Mouse (Mus musculus): Measurements from ENCODE around the gene Sh3bgrl2. TPM values are rescaled to one million over a fixed set of nuclear protein-coding genes. Genes with fewer than 3 reads are reported as not detected.

Gene Sh3bgrl2
- total RNA-seq, 1 experiment = 13.3 TPM

DNA sequence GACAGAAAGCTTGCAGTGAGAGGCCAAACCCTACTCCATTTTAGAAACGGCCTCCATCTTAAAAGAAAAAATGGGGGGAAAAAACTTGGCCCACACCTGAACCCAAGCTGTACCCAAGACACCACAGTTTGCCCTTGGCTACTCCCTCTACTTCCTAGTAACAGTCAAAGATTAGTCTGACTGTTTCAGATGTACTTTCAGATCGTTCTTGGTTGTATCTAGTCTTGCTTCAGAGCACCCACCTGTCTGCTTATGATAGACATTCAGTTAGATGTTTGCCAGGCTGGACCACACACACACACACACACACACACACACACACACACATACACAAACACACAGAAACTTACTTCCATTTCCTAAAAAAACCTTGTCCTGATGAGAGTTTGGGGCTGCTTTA is 111.0 kb downstream of the Sh3bgrl2 start:
- no peaks in the 10 kb centered on the region for H3K4me1 ChIP-seq (ENCODE audit: control insufficient read depth in 2 of 2, insufficient read depth in 2 of 2, low read length in 2 of 2, poor library complexity in 1 of 2)
- H3K36me3 ChIP-seq (ENCODE audit: control insufficient read depth, insufficient read depth, low read length, poor library complexity, severe bottlenecking) = no peaks in the 10 kb centered on the region
- in situ Hi-C loops (cut with MboI; ENCODE audit: low sequenced_read_pairs in 2 of 2, unreplicated experiment in 2 of 2) = no loop called here
- H3K4me3 ChIP-seq (ENCODE audit: insufficient read depth in 1 of 2, low read depth in 1 of 2, low read length in 2 of 2, poor library complexity in 1 of 2, severe bottlenecking in 1 of 2) = no peak overlapping the region
- no peak overlapping the region for H3K27ac ChIP-seq (ENCODE audit: insufficient read depth, low read depth, low read length, poor library complexity, severe bottlenecking)
- TF ChIP-seq CHD2 (IDR thresholded peaks at IDR 0.05; ENCODE audit: low read depth, low read length) (no peak), ZC3H11A (IDR thresholded peaks at IDR 0.05; ENCODE audit: borderline replicate concordance, low read depth, low read length) (no peak), ZNF384 (IDR thresholded peaks at IDR 0.05; ENCODE audit: low read depth, low read length) (no peak), HCFC1 (IDR thresholded peaks at IDR 0.05; ENCODE audit: borderline replicate concordance, insufficient read depth, low read length) (no peak), MAFK (IDR thresholded peaks at IDR 0.05; ENCODE audit: insufficient read depth, low read depth, low read length) (no peak)
- H3K9ac ChIP-seq (ENCODE audit: insufficient read depth, low read depth, low read length, poor library complexity, severe bottlenecking) = no peak overlapping the region
- H3K9me3 ChIP-seq (ENCODE audit: control insufficient read depth, insufficient read depth, low read depth, low read length) = no peaks in the 10 kb centered on the region
- no peak for DNase-seq (ENCODE audit: low read depth, low spot score)

DNA sequence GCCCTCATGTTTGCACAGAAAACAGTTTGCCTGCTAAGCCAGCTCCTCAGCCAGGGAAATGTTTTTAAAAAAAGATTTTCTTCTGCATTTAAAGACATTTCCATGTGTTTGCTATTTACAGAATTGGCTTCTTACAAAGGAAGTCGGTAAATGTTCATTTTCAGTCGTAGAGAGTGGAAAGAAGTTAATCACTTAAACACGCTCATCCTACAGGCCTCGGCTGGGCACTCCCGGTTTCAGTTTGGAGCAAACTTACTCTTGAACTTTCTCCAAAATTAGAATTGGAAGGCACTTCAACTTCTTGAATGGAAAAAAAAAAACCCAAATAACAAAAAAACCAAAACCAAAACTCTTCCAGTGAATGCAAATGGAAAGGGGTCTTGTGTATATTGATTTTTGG is 113.7 kb downstream of the Sh3bgrl2 start:
- no peak for TF ChIP-seq CHD2 (IDR thresholded peaks at IDR 0.05; ENCODE audit: low read depth, low read length)
- TF ChIP-seq ZNF384 (IDR thresholded peaks at IDR 0.05; ENCODE audit: low read depth, low read length) = no peak
- no peak for TF ChIP-seq ZC3H11A (IDR thresholded peaks at IDR 0.05; ENCODE audit: borderline replicate concordance, low read depth, low read length)
- no peak for TF ChIP-seq HCFC1 (IDR thresholded peaks at IDR 0.05; ENCODE audit: borderline replicate concordance, insufficient read depth, low read length)
- TF ChIP-seq MAFK (IDR thresholded peaks at IDR 0.05; ENCODE audit: insufficient read depth, low read depth, low read length) = no peak
- Histone ChIP-seq H3K4me3 (ENCODE audit: insufficient read depth in 1 of 2, low read depth in 1 of 2, low read length in 2 of 2, poor library complexity in 1 of 2, severe bottlenecking in 1 of 2) (no peak overlapping the region), H3K27ac (ENCODE audit: insufficient read depth, low read depth, low read length, poor library complexity, severe bottlenecking) (no peak overlapping the region), H3K4me1 (ENCODE audit: control insufficient read depth in 2 of 2, insufficient read depth in 2 of 2, low read length in 2 of 2, poor library complexity in 1 of 2) (no peaks in the 10 kb centered on the region), H3K9ac (ENCODE audit: insufficient read depth, low read depth, low read length, poor library complexity, severe bottlenecking) (no peak overlapping the region), H3K36me3 (ENCODE audit: control insufficient read depth, insufficient read depth, low read length, poor library complexity, severe bottlenecking) (no peaks in the 10 kb centered on the region), H3K9me3 (ENCODE audit: control insufficient read depth, insufficient read depth, low read depth, low read length) (no peaks in the 10 kb centered on the region)
- in situ Hi-C loops (cut with MboI; ENCODE audit: low sequenced_read_pairs in 2 of 2, unreplicated experiment in 2 of 2) = no loop called here
- no peak for DNase-seq (ENCODE audit: low read depth, low spot score)

- H3K36me3 ChIP-seq (ENCODE audit: control insufficient read depth, insufficient read depth, low read length, poor library complexity, severe bottlenecking) = no peaks in the 10 kb centered on the region
- in situ Hi-C loops (cut with MboI; ENCODE audit: low sequenced_read_pairs in 2 of 2, unreplicated experiment in 2 of 2) = no loop called here
- no peak overlapping the region for H3K9ac ChIP-seq (ENCODE audit: insufficient read depth, low read depth, low read length, poor library complexity, severe bottlenecking)
- TF ChIP-seq ZNF384 (IDR thresholded peaks at IDR 0.05; ENCODE audit: low read depth, low read length) = no peak
- no peak for TF ChIP-seq HCFC1 (IDR thresholded peaks at IDR 0.05; ENCODE audit: borderline replicate concordance, insufficient read depth, low read length)
- no peak for TF ChIP-seq CHD2 (IDR thresholded peaks at IDR 0.05; ENCODE audit: low read depth, low read length)
- TF ChIP-seq ZC3H11A (IDR thresholded peaks at IDR 0.05; ENCODE audit: borderline replicate concordance, low read depth, low read length) = no peak
- H3K4me1 ChIP-seq (ENCODE audit: control insufficient read depth in 2 of 2, insufficient read depth in 2 of 2, low read length in 2 of 2, poor library complexity in 1 of 2) = no peaks in the 10 kb centered on the region
- peak overlapping the region; percentile 20 to 46; a peak in 2 of 4 replicates for H3K4me3 ChIP-seq (ENCODE audit: insufficient read depth in 1 of 2, low read depth in 1 of 2, low read length in 2 of 2, poor library complexity in 1 of 2, severe bottlenecking in 1 of 2)
- no peak overlapping the region for H3K27ac ChIP-seq (ENCODE audit: insufficient read depth, low read depth, low read length, poor library complexity, severe bottlenecking)
- no peaks in the 10 kb centered on the region for H3K9me3 ChIP-seq (ENCODE audit: control insufficient read depth, insufficient read depth, low read depth, low read length)
- DNase-seq (ENCODE audit: low read depth, low spot score) = no peak
These were observed 116.1 kb downstream of the Sh3bgrl2 start for GRCm38 (mm10) chr9:83663981-83664897.

DNA sequence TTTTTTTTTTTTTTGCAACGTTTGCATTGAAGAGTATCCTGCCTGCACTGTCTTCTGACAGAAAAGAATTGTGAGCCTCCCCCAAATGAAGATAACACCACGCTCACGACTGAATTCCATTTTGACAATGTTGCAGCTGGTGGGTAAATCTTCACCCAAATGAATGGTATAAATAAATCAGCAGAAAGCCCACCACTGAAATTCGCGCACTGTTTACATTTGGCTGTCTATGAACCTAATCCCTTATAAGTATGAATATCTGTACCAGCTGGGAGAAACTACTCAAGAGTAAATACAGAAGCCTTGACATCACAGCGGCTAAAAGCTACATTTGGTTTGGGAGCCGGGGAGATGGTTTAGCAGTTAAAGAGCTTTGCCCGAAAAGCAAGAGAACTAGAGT is 116.8 kb downstream of the Sh3bgrl2 start:
- H3K9ac ChIP-seq (ENCODE audit: insufficient read depth, low read depth, low read length, poor library complexity, severe bottlenecking) = no peak overlapping the region
- DNase-seq (ENCODE audit: low read depth, low spot score) = no peak
- no peaks in the 10 kb centered on the region for H3K4me1 ChIP-seq (ENCODE audit: control insufficient read depth in 2 of 2, insufficient read depth in 2 of 2, low read length in 2 of 2, poor library complexity in 1 of 2)
- H3K27ac ChIP-seq (ENCODE audit: insufficient read depth, low read depth, low read length, poor library complexity, severe bottlenecking) = no peak overlapping the region
- in situ Hi-C loops (cut with MboI; ENCODE audit: low sequenced_read_pairs in 2 of 2, unreplicated experiment in 2 of 2) = no loop called here
- TF ChIP-seq ZC3H11A (IDR thresholded peaks at IDR 0.05; ENCODE audit: borderline replicate concordance, low read depth, low read length) = no peak
- no peak for TF ChIP-seq HCFC1 (IDR thresholded peaks at IDR 0.05; ENCODE audit: borderline replicate concordance, insufficient read depth, low read length)
- TF ChIP-seq CHD2 (IDR thresholded peaks at IDR 0.05; ENCODE audit: low read depth, low read length) = no peak
- TF ChIP-seq MAFK (IDR thresholded peaks at IDR 0.05; ENCODE audit: insufficient read depth, low read depth, low read length) = no peak
- no peak for TF ChIP-seq ZNF384 (IDR thresholded peaks at IDR 0.05; ENCODE audit: low read depth, low read length)
- H3K9me3 ChIP-seq (ENCODE audit: control insufficient read depth, insufficient read depth, low read depth, low read length) = no peaks in the 10 kb centered on the region
- H3K4me3 ChIP-seq (ENCODE audit: insufficient read depth in 1 of 2, low read depth in 1 of 2, low read length in 2 of 2, poor library complexity in 1 of 2, severe bottlenecking in 1 of 2) = 0 out of 4 replicates have a peak overlapping the region, but pooled peaks of 1 of the 2 experiments have one; percentile 46
- no peaks in the 10 kb centered on the region for H3K36me3 ChIP-seq (ENCODE audit: control insufficient read depth, insufficient read depth, low read length, poor library complexity, severe bottlenecking)
